Mouse (Mus musculus) hindbrain, embryonic 11.5 days (tissue): ENCODE measurements around the gene Fkbp4. TPM values are rescaled to one million over a fixed set of nuclear protein-coding genes. Genes with fewer than 3 reads are reported as not detected.

ENCODE experiments used
- ATAC-seq: fragments of 200-750 bp; cut with Nextera tagmentation; 2 replicates; pipeline ENCODE4 v1.8.0; 2017; ENCODE audit warnings: mild to moderate bottlenecking, moderate TSS enrichment, moderate library complexity; ENCODE audit not compliant: low FRiP score
- DNase-seq: peaks from one replicate; pipeline ENCODE4 v3.0.0-alpha.2; 2015; ENCODE audit warnings: low spot score
- H3K27ac ChIP-seq: fragments of 300-500 bp; sonication (generic); 2 replicates; pipeline ENCODE4 v1.5.1; 2014; ENCODE audit warnings: mild to moderate bottlenecking, low read depth, low read length
- H3K27me3 ChIP-seq: fragments of 300-500 bp; sonication (generic); 2 replicates; pipeline ENCODE4 v1.6.1; 2014; ENCODE audit warnings: mild to moderate bottlenecking, low read length, moderate library complexity, mixed read lengths; ENCODE audit not compliant: control insufficient read depth, insufficient read depth
- H3K36me3 ChIP-seq: fragments of 300-500 bp; sonication (generic); 2 replicates; pipeline ENCODE4 v1.6.1; 2014; ENCODE audit warnings: mild to moderate bottlenecking, low read length, moderate library complexity, mixed read lengths; ENCODE audit not compliant: control insufficient read depth, insufficient read depth
- H3K4me1 ChIP-seq: fragments of 300-500 bp; sonication (generic); replicated peaks from 2 replicates; pipeline ENCODE4 v1.6.1; 2014; ENCODE audit warnings: low read length, mixed read lengths; ENCODE audit not compliant: control insufficient read depth, insufficient read depth
- H3K4me2 ChIP-seq: fragments of 300-500 bp; sonication (generic); replicated peaks from 2 replicates; pipeline ENCODE4 v1.6.1; 2014; ENCODE audit warnings: mild to moderate bottlenecking, low read depth, low read length
- H3K4me3 ChIP-seq: fragments of 300-500 bp; sonication (generic); 2 replicates; pipeline ENCODE4 v1.5.1; 2014; ENCODE audit warnings: low read depth, low read length
- H3K9ac ChIP-seq: fragments of 300-500 bp; sonication (generic); 2 replicates; pipeline ENCODE4 v1.6.1; 2014; ENCODE audit warnings: low read depth, low read length
- H3K9me3 ChIP-seq: fragments of 300-500 bp; sonication (generic); 2 replicates; pipeline ENCODE4 v1.6.1; 2016; ENCODE audit warnings: low read length; ENCODE audit not compliant: control insufficient read depth
- WGBS: fragments of 180-500 bp; shearing (Covaris S2); extraction: QIAGEN DNeasy Blood & Tissue Kit; methylation state at CpG from one replicate; pipeline ENCODE4 v1.1.7; 2014; 5-methylcytosine and 5-hydroxymethylcytosine counted together
- polyA plus RNA-seq: library from polyadenylated mRNA; unstranded; fragments of >200 nt; fragmentation: Nextera tagmentation; extraction: Ambion mirVana; gene quantifications from 2 replicates; pipeline ENCODE4 v1.2.1, GENCODE M21; 2014

Gene Fkbp4
- polyA plus RNA-seq, 1 experiment from 2014 or later, result 434 TPM

GRCm38 (mm10) chr6:128466043-128466442 lies 27.6 kb upstream of the Fkbp4 start:
- Histone ChIP-seq H3K27ac (no peak overlapping the region), H3K4me1 (no peaks in the 10 kb centered on the region), H3K9me3 (no peaks in the 10 kb centered on the region), H3K27me3 (no peaks in the 10 kb centered on the region), H3K9ac (no peak overlapping the region), H3K4me3 (no peak overlapping the region), H3K4me2 (no peak overlapping the region), H3K36me3 (no peaks in the 10 kb centered on the region)
- ATAC-seq (no peak), DNase-seq (peak; percentile 3)
- WGBS, result 39% methylated on average over 7 of the region's 7 CpGs

- Histone ChIP-seq H3K27ac (no peak overlapping the region), H3K4me1 (no peaks in the 10 kb centered on the region), H3K36me3 (no peaks in the 10 kb centered on the region), H3K9ac (no peak overlapping the region), H3K9me3 (no peaks in the 10 kb centered on the region), H3K27me3 (no peaks in the 10 kb centered on the region), H3K4me3 (no peak overlapping the region), H3K4me2 (no peak overlapping the region)
- ATAC-seq, result no peak
- WGBS, result 85% methylated on average over 4 of the region's 4 CpGs
- no peak for DNase-seq
These were observed 26.5 kb upstream of the Fkbp4 start for GRCm38 (mm10) chr6:128464996-128465395.

DNA sequence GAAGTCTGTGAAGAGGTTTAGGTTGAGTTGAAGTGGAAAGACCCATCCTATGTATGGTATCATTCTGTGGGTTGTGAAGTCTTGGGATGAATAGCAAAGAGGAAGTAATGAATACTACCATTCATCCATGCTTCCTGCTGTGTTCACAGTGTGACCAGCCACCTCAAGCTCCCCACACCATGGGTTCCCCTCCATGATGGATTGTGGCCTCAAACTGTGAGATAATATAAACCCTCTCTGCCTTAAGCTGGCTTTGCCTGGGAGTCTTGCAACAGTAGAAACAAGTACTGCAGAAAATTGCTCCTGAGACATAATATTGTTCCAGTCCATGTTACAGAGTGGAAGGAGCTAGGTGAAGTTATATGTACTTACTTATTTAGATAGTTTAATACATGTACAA lies 23.1 kb upstream of the Fkbp4 start:
- Histone ChIP-seq H3K27me3 (no peaks in the 10 kb centered on the region), H3K27ac (no peak overlapping the region), H3K36me3 (no peaks in the 10 kb centered on the region), H3K9me3 (no peaks in the 10 kb centered on the region), H3K9ac (no peak overlapping the region), H3K4me3 (no peak overlapping the region), H3K4me2 (no peak overlapping the region), H3K4me1 (no peaks in the 10 kb centered on the region)
- DNase-seq (no peak), ATAC-seq (no peak)

GRCm38 (mm10) chr6:128460729-128461503 lies 22.4 kb upstream of the Fkbp4 start:
- ATAC-seq (no peak), DNase-seq (no peak)
- no peaks in the 10 kb centered on the region for H3K27me3 ChIP-seq
- H3K9me3 ChIP-seq, result no peaks in the 10 kb centered on the region
- no peaks in the 10 kb centered on the region for H3K36me3 ChIP-seq
- no peak overlapping the region for H3K27ac ChIP-seq
- no peaks in the 10 kb centered on the region for H3K4me1 ChIP-seq
- 81% methylated on average over 14 of the region's 14 CpGs for WGBS
- H3K9ac ChIP-seq, result no peak overlapping the region
- no peak overlapping the region for H3K4me3 ChIP-seq
- H3K4me2 ChIP-seq, result no peak overlapping the region

GRCm38 (mm10) chr6:128460321-128460720 lies 21.8 kb upstream of the Fkbp4 start:
- H3K9ac ChIP-seq, result no peak overlapping the region
- H3K9me3 ChIP-seq, result no peaks in the 10 kb centered on the region
- no peaks in the 10 kb centered on the region for H3K36me3 ChIP-seq
- H3K4me3 ChIP-seq, result no peak overlapping the region
- H3K4me2 ChIP-seq, result no peak overlapping the region
- 43% methylated on average over 2 of the region's 2 CpGs for WGBS
- H3K4me1 ChIP-seq, result no peaks in the 10 kb centered on the region
- no peak overlapping the region for H3K27ac ChIP-seq
- no peaks in the 10 kb centered on the region for H3K27me3 ChIP-seq
- DNase-seq, result no peak
- ATAC-seq, result no peak

DNA sequence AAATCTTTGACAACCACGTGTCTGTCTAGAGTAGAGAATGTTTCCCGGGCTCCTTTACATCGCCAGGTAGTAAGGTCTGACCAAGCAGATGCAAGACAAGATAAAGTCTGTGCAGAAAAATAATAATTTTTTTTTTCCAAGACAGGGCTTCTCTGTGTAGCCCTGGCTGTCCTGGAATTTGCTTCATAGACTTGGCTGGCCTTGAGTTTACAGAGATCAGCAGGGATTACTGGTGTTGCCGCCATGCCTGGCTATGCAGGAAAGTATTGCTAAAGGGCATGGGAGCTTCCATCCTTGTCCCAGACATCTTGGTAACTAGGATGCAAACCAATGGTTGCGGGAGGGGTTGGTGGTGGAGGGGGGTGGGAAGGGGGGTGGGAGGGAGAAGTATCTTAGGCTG lies 18.7 kb upstream of the Fkbp4 start:
- H3K27ac ChIP-seq, result no peak overlapping the region
- DNase-seq, result no peak

DNA sequence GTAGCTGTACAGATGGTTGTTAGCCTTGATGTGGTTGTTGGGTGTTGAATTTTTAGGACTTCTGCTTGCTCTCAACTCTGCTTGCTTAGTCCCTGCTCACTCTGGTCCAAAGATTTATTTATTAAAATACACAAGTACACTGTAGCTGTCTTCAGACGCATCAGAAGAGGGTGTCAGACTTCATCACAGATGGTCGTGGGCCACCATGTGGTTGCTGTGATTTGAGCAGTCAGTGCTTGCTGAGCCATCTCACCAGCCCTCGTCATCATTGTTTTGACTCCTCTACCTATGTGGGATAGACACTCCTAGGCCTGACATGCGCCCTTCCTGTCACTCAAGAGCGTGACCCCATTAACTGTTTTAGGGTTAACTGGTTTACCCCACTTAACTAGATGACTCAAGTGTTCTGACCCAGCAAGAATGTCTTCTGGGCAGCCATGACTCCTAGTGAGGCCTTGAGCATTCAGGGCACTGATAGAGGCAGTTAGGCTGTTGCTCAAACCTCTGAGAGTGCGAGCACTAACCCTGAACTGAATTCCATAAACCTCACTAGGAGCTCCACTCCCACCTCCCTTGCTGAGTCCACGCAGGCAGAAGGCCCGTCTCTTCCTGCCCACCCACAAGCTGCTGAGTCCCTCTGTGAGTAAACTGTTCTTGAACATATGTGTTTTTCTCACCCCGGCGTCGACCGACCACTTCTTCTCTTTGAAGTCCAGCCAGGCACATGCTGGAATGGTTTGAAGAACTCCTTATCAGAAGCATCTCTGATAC lies 17.5 kb upstream of the Fkbp4 start:
- Histone ChIP-seq H3K4me3 (no peak overlapping the region), H3K4me2 (no peak overlapping the region), H3K27me3 (no peaks in the 10 kb centered on the region), H3K27ac (no peak overlapping the region), H3K9me3 (no peaks in the 10 kb centered on the region), H3K36me3 (no peaks in the 10 kb centered on the region), H3K9ac (no peak overlapping the region), H3K4me1 (no peaks in the 10 kb centered on the region)
- no peak for DNase-seq
- ATAC-seq, result no peak
- 87% methylated on average over 12 of the region's 12 CpGs for WGBS

More for the DNA sequence above, 18.7 kb upstream of the Fkbp4 start:
- no peak for ATAC-seq
- H3K9ac ChIP-seq, result no peak overlapping the region
- 84% methylated on average over 5 of the region's 5 CpGs for WGBS
- H3K4me3 ChIP-seq, result no peak overlapping the region
- H3K36me3 ChIP-seq, result no peaks in the 10 kb centered on the region
- H3K9me3 ChIP-seq, result no peaks in the 10 kb centered on the region
- no peaks in the 10 kb centered on the region for H3K27me3 ChIP-seq
- H3K4me1 ChIP-seq, result no peaks in the 10 kb centered on the region
- no peak overlapping the region for H3K4me2 ChIP-seq

GRCm38 (mm10) chr6:128447063-128447462 lies 8.6 kb upstream of the Fkbp4 start:
- H3K36me3 ChIP-seq, result no peaks in the 10 kb centered on the region
- H3K9ac ChIP-seq, result no peak overlapping the region
- no peaks in the 10 kb centered on the region for H3K4me1 ChIP-seq
- DNase-seq, result no peak
- H3K9me3 ChIP-seq, result no peaks in the 10 kb centered on the region
- WGBS, result 95% methylated on average over 5 of the region's 5 CpGs
- H3K4me3 ChIP-seq, result no peak overlapping the region
- no peak overlapping the region for H3K4me2 ChIP-seq
- no peak for ATAC-seq
- no peak overlapping the region for H3K27ac ChIP-seq
- no peaks in the 10 kb centered on the region for H3K27me3 ChIP-seq
